Comparison of ENCODE assay signal across 22 mouse cellular contexts in genomic region chr2:52310757-52311156, GRCm38 (mm10).
A peak's percentile ranks its signal among the peaks of the same experiment; 100 is the strongest.
DNase-seq lines count a peak whose midpoint lies in the region; ATAC-seq and TF ChIP-seq lines count a peak whose summit lies in the region.
"Had no signal": no experiment of that assay in that cellular context is flagged by ENCODE, and none has a peak within 500 bp of the region (broad histone marks: within the 10 kb centered on the region; RNA-seq: fewer than 3 reads in every experiment).

No protein-coding gene starts in this region.

- H3K36me3 ChIP-seq in forebrain, postnatal 0 days (ENCODE audit: insufficient read depth), result no peaks in the 10 kb centered on the region
- no peaks in the 10 kb centered on the region for H3K36me3 ChIP-seq in forebrain, embryonic 11.5 days (ENCODE audit: control insufficient read depth, insufficient read depth, low read length)
- H3K36me3 ChIP-seq in intestine, embryonic 15.5 days, result no peaks in the 10 kb centered on the region
- H3K36me3 ChIP-seq: embryonic facial prominence, embryonic 12.5 days; neural tube, embryonic 12.5 days had no signal

- H3K4me3 ChIP-seq in forebrain, postnatal 0 days (ENCODE audit: low read depth, low read length), result no peak overlapping the region
- H3K4me3 ChIP-seq in forebrain, embryonic 11.5 days (ENCODE audit: low read depth, low read length), result no peak overlapping the region
- no peak overlapping the region for H3K4me3 ChIP-seq in intestine, embryonic 15.5 days (replicated peaks)
- H3K4me3 ChIP-seq: embryonic facial prominence, embryonic 12.5 days; erythroblast, embryonic 14.5 days; gastrocnemius, adult 2 months; neural tube, embryonic 12.5 days had no signal

- no peak overlapping the region for H3K9ac ChIP-seq in forebrain, postnatal 0 days
- H3K9ac ChIP-seq in forebrain, embryonic 11.5 days (ENCODE audit: low read length), result no peak overlapping the region
- H3K9ac ChIP-seq in intestine, embryonic 15.5 days, result no peak overlapping the region
- H3K9ac ChIP-seq: embryonic facial prominence, embryonic 12.5 days; neural tube, embryonic 12.5 days had no signal

- no peak for TF ChIP-seq CTCF in forebrain, postnatal 0 days (IDR thresholded peaks at IDR 0.05; ENCODE audit: low read depth)

- ATAC-seq in forebrain, postnatal 0 days, result peak; percentile 53
- no peak for ATAC-seq in forebrain, embryonic 11.5 days (replicated peaks; ENCODE audit: low FRiP score)
- no peak for ATAC-seq in intestine, embryonic 15.5 days
- ATAC-seq: forebrain, embryonic 16.5 days; hindbrain, embryonic 16.5 days; lung, postnatal 0 days had no signal

- 70% methylated on average over 4 of the region's 4 CpGs for WGBS in forebrain, postnatal 0 days
- 89% methylated on average over 4 of the region's 4 CpGs for WGBS in forebrain, embryonic 11.5 days
- WGBS in intestine, embryonic 15.5 days, result 75% methylated on average over 4 of the region's 4 CpGs

- H3K9me3 ChIP-seq in forebrain, postnatal 0 days (ENCODE audit: low read length), result no peaks in the 10 kb centered on the region
- H3K9me3 ChIP-seq in forebrain, embryonic 11.5 days (ENCODE audit: control insufficient read depth, low read length), result no peaks in the 10 kb centered on the region
- no peaks in the 10 kb centered on the region for H3K9me3 ChIP-seq in intestine, embryonic 15.5 days
- H3K9me3 ChIP-seq: embryonic facial prominence, embryonic 12.5 days; neural tube, embryonic 12.5 days had no signal

- DNase-seq in forebrain, postnatal 0 days, result no peak
- no peak for DNase-seq in forebrain, embryonic 11.5 days (ENCODE audit: low spot score)
- peak; percentile 60 for DNase-seq in thymus, postnatal 0 days (ENCODE audit: low spot score)
- no peak for DNase-seq in thymus, postnatal 4 days
- peak; percentile 19 to 29 for DNase-seq in layer of hippocampus, postnatal 36 days
- no peak for DNase-seq in embryo, embryonic 11 days
- DNase-seq in spleen, adult 18-20 months, result no peak
- DNase-seq: cerebellum, adult 2 months; gastrocnemius, adult 2 months; heart, postnatal 4 days; kidney, adult 11 months; kidney, postnatal 10 days; liver had no signal

- H3K27me3 ChIP-seq in forebrain, postnatal 0 days (ENCODE audit: insufficient read depth, low read length), result no peaks in the 10 kb centered on the region
- no peaks in the 10 kb centered on the region for H3K27me3 ChIP-seq in forebrain, embryonic 11.5 days (ENCODE audit: control insufficient read depth, insufficient read depth, low read length)
- H3K27me3 ChIP-seq in intestine, embryonic 15.5 days (replicated peaks), result no peaks in the 10 kb centered on the region
- H3K27me3 ChIP-seq: CH12.LX; embryonic facial prominence, embryonic 12.5 days; neural tube, embryonic 12.5 days had no signal

- H3K27ac ChIP-seq in forebrain, postnatal 0 days (ENCODE audit: low read depth, low read length), result no peak overlapping the region
- no peak overlapping the region for H3K27ac ChIP-seq in forebrain, embryonic 11.5 days (ENCODE audit: low read depth, low read length)
- no peak overlapping the region for H3K27ac ChIP-seq in intestine, embryonic 15.5 days
- H3K27ac ChIP-seq: embryonic facial prominence, embryonic 12.5 days; gastrocnemius, adult 2 months; neural tube, embryonic 12.5 days had no signal

- H3K4me1 ChIP-seq in forebrain, postnatal 0 days (ENCODE audit: insufficient read depth), result no peaks in the 10 kb centered on the region
- no peaks in the 10 kb centered on the region for H3K4me1 ChIP-seq in forebrain, embryonic 11.5 days (replicated peaks; ENCODE audit: control insufficient read depth, insufficient read depth, low read length)
- H3K4me1 ChIP-seq in intestine, embryonic 15.5 days (replicated peaks), result no peaks in the 10 kb centered on the region
- H3K4me1 ChIP-seq: embryonic facial prominence, embryonic 12.5 days; neural tube, embryonic 12.5 days had no signal

- no peak overlapping the region for H3K4me2 ChIP-seq in forebrain, postnatal 0 days (ENCODE audit: low read depth)
- H3K4me2 ChIP-seq in forebrain, embryonic 11.5 days (ENCODE audit: low read depth, low read length, severe bottlenecking), result no peak overlapping the region
- no peak overlapping the region for H3K4me2 ChIP-seq in intestine, embryonic 15.5 days (replicated peaks)
- H3K4me2 ChIP-seq: embryonic facial prominence, embryonic 12.5 days; midbrain, embryonic 11.5 days; neural tube, embryonic 12.5 days had no signal

Comparison
In these comparisons a context has a peak if more than half of its experiments do, and no peak if none do; other contexts are left out.
1. DNase-seq: peak in thymus, postnatal 0 days (single experiment) and layer of hippocampus, postnatal 36 days (2 of 2); none in forebrain, postnatal 0 days (single experiment), forebrain, embryonic 11.5 days (single experiment), thymus, postnatal 4 days (single experiment), embryo, embryonic 11 days (single experiment) and spleen, adult 18-20 months (0 of 2).